Mouse (Mus musculus) neural tube, embryonic 14.5 days (tissue): ENCODE data around the gene Ptger3. TPM values are rescaled to one million over a fixed set of nuclear protein-coding genes. Genes with fewer than 3 reads are reported as not detected.

Source experiments
- ATAC-seq: fragments of 200-750 bp; cut with Nextera tagmentation; 2 replicates; pipeline ENCODE4 v1.8.0; 2017; ENCODE audit warnings: low read depth, mild to moderate bottlenecking, moderate TSS enrichment, moderate library complexity
- H3K27ac ChIP-seq: fragments of 300-500 bp; sonication (generic); 2 replicates; pipeline ENCODE4 v1.5.1; 2014; ENCODE audit warnings: low read depth, mild to moderate bottlenecking, control low read depth, low read length, moderate library complexity, mixed read lengths
- H3K27me3 ChIP-seq: fragments of 300-500 bp; sonication (generic); 2 replicates; pipeline ENCODE4 v1.6.1; 2014; ENCODE audit warnings: low read length; ENCODE audit not compliant: control insufficient read depth, insufficient read depth
- H3K36me3 ChIP-seq: fragments of 300-500 bp; sonication (generic); 2 replicates; pipeline ENCODE4 v1.6.1; 2014; ENCODE audit warnings: low read length, mixed read lengths; ENCODE audit not compliant: control insufficient read depth, insufficient read depth
- H3K4me1 ChIP-seq: fragments of 300-500 bp; sonication (generic); 2 replicates; pipeline ENCODE4 v1.6.1; 2014; ENCODE audit warnings: low read length; ENCODE audit not compliant: control insufficient read depth, insufficient read depth
- H3K4me2 ChIP-seq: fragments of 300-500 bp; sonication (generic); 2 replicates; pipeline ENCODE4 v1.6.1; 2014; ENCODE audit warnings: mild to moderate bottlenecking, low read depth, low read length, control low read depth
- H3K4me3 ChIP-seq: fragments of 300-500 bp; sonication (generic); 2 replicates; pipeline ENCODE4 v1.5.1; 2014; ENCODE audit warnings: low read depth, low read length, control low read depth, mixed read lengths
- H3K9ac ChIP-seq: fragments of 300-500 bp; sonication (generic); replicated peaks from 2 replicates; pipeline ENCODE4 v1.6.1; 2014; ENCODE audit warnings: low read depth, mild to moderate bottlenecking, control low read depth, low read length, mixed read lengths
- H3K9me3 ChIP-seq: fragments of 300-500 bp; sonication (generic); 2 replicates; pipeline ENCODE4 v1.6.1; 2016; ENCODE audit warnings: low read length; ENCODE audit not compliant: control insufficient read depth
- WGBS: fragments of 180-500 bp; shearing (Covaris S2); extraction: QIAGEN DNeasy Blood & Tissue Kit; methylation state at CpG from one replicate; pipeline ENCODE4 v1.1.7; 2014; 5-methylcytosine and 5-hydroxymethylcytosine counted together
- polyA plus RNA-seq: library from polyadenylated mRNA; unstranded; fragments of >200 nt; fragmentation: Nextera tagmentation; extraction: Ambion mirVana; gene quantifications from 2 replicates; pipeline ENCODE4 v1.2.1, GENCODE M21; 2014

The Ptger3 gene
- polyA plus RNA-seq, 1 experiment from 2014 or later = 6.2 TPM

- H3K27me3 ChIP-seq = no peaks in the 10 kb centered on the region
- H3K9me3 ChIP-seq = no peaks in the 10 kb centered on the region
- no peak overlapping the region for H3K27ac ChIP-seq
- H3K4me3 ChIP-seq = no peak overlapping the region
- 95% methylated on average over 3 of the region's 3 CpGs for WGBS
- H3K4me2 ChIP-seq = no peak overlapping the region
- H3K4me1 ChIP-seq = no peaks in the 10 kb centered on the region
- H3K9ac ChIP-seq = no peak overlapping the region
- no peak for ATAC-seq
- peaks cover 39% of the 10 kb centered on the region for H3K36me3 ChIP-seq
Observed at GRCm38 (mm10) chr3:157549758-157550600, 16.7 kb upstream of the Ptger3 start.

GRCm38 (mm10) chr3:157565196-157565595, 1.5 kb upstream of the Ptger3 start:
- peaks cover 17% of the 10 kb centered on the region for H3K27me3 ChIP-seq
- 10% methylated on average over 2 of the region's 2 CpGs for WGBS
- no peak overlapping the region for H3K9ac ChIP-seq
- H3K9me3 ChIP-seq = no peaks in the 10 kb centered on the region
- no peak overlapping the region for H3K4me2 ChIP-seq
- no peak for ATAC-seq
- no peak overlapping the region for H3K27ac ChIP-seq
- H3K4me3 ChIP-seq = no peak overlapping the region
- no peaks in the 10 kb centered on the region for H3K36me3 ChIP-seq
- H3K4me1 ChIP-seq = 0 out of 2 replicates have a peak, but pooled peaks cover 6% of the 10 kb centered on the region

- no peaks in the 10 kb centered on the region for H3K36me3 ChIP-seq
- no peak overlapping the region for H3K27ac ChIP-seq
- peak overlapping the region; percentile 88 for H3K4me2 ChIP-seq
- peaks cover 17% of the 10 kb centered on the region for H3K27me3 ChIP-seq
- peak overlapping the region; percentile 44 for H3K4me3 ChIP-seq
- peak overlapping the region; percentile 32; the same call in 1 of the 2 replicates for H3K9ac ChIP-seq
- no peaks in the 10 kb centered on the region for H3K9me3 ChIP-seq
- 3% methylated on average over 34 of the region's 34 CpGs for WGBS
- 0 out of 2 replicates have a peak, but pooled peaks cover 6% of the 10 kb centered on the region for H3K4me1 ChIP-seq
- ATAC-seq = 0 out of 2 replicates have a peak, but pooled peaks have one; percentile 1
Observed at GRCm38 (mm10) chr3:157567566-157568132, 957 bp downstream of the Ptger3 start.

GRCm38 (mm10) chr3:157572011-157572410, 5.3 kb downstream of the Ptger3 start:
- Histone ChIP-seq H3K4me3 (no peak overlapping the region), H3K9ac (no peak overlapping the region), H3K4me2 (no peak overlapping the region), H3K27ac (no peak overlapping the region), H3K27me3 (peaks cover 11% of the 10 kb centered on the region), H3K36me3 (no peaks in the 10 kb centered on the region), H3K4me1 (0 out of 2 replicates have a peak, but pooled peaks cover 4% of the 10 kb centered on the region), H3K9me3 (no peaks in the 10 kb centered on the region)
- 83% methylated on average over 6 of the region's 6 CpGs for WGBS
- no peak for ATAC-seq

GRCm38 (mm10) chr3:157575441-157576342, 9.0 kb downstream of the Ptger3 start:
- Histone ChIP-seq H3K4me1 (no peaks in the 10 kb centered on the region), H3K27me3 (no peaks in the 10 kb centered on the region), H3K9me3 (no peaks in the 10 kb centered on the region), H3K27ac (no peak overlapping the region), H3K9ac (no peak overlapping the region), H3K36me3 (no peaks in the 10 kb centered on the region), H3K4me2 (no peak overlapping the region), H3K4me3 (no peak overlapping the region)
- WGBS = 83% methylated on average over 9 of the region's 9 CpGs
- ATAC-seq = no peak

GRCm38 (mm10) chr3:157576343-157576722, 9.6 kb downstream of the Ptger3 start:
- Histone ChIP-seq H3K4me2 (no peak overlapping the region), H3K9me3 (no peaks in the 10 kb centered on the region), H3K4me1 (no peaks in the 10 kb centered on the region), H3K27me3 (no peaks in the 10 kb centered on the region), H3K9ac (no peak overlapping the region), H3K4me3 (no peak overlapping the region), H3K27ac (no peak overlapping the region), H3K36me3 (no peaks in the 10 kb centered on the region)
- 87% methylated on average over 1 of the region's 1 CpGs for WGBS
- no peak for ATAC-seq

GRCm38 (mm10) chr3:157576862-157577261, 10.2 kb downstream of the Ptger3 start:
- no peak for ATAC-seq
- Histone ChIP-seq H3K36me3 (no peaks in the 10 kb centered on the region), H3K4me3 (no peak overlapping the region), H3K27ac (no peak overlapping the region), H3K9me3 (no peaks in the 10 kb centered on the region), H3K9ac (no peak overlapping the region), H3K4me2 (no peak overlapping the region), H3K4me1 (no peaks in the 10 kb centered on the region), H3K27me3 (no peaks in the 10 kb centered on the region)
- 85% methylated on average over 1 of the region's 1 CpGs for WGBS

- H3K4me2 ChIP-seq = no peak overlapping the region
- no peaks in the 10 kb centered on the region for H3K9me3 ChIP-seq
- H3K27me3 ChIP-seq = no peaks in the 10 kb centered on the region
- H3K27ac ChIP-seq = no peak overlapping the region
- H3K9ac ChIP-seq = no peak overlapping the region
- no peaks in the 10 kb centered on the region for H3K36me3 ChIP-seq
- no peaks in the 10 kb centered on the region for H3K4me1 ChIP-seq
- WGBS = 94% methylated on average over 5 of the region's 5 CpGs
- H3K4me3 ChIP-seq = no peak overlapping the region
- no peak for ATAC-seq
Observed at GRCm38 (mm10) chr3:157578469-157579170, 11.9 kb downstream of the Ptger3 start.
